Mouse (Mus musculus) midbrain, embryonic 16.5 days (tissue): Measurements from ENCODE around the gene Gxylt2. TPM values are rescaled to one million over a fixed set of nuclear protein-coding genes. Genes with fewer than 3 reads are reported as not detected.

ENCODE experiments used
- ATAC-seq: fragments of 200-750 bp; cut with Nextera tagmentation; 2 replicates; pipeline ENCODE4 v1.8.0; 2017; ENCODE audit warnings: moderate TSS enrichment
- H3K27ac ChIP-seq: fragments of 300-500 bp; sonication (generic); 2 replicates; pipeline ENCODE4 v1.5.1; 2014; ENCODE audit warnings: mild to moderate bottlenecking, low read length, mixed read lengths
- H3K27me3 ChIP-seq: fragments of 300-500 bp; sonication (generic); 2 replicates; pipeline ENCODE4 v1.6.1; 2014; ENCODE audit warnings: low read depth, low read length, mixed read lengths; ENCODE audit not compliant: control insufficient read depth, insufficient read depth
- H3K36me3 ChIP-seq: fragments of 300-500 bp; sonication (generic); 2 replicates; pipeline ENCODE4 v1.6.1; 2014; ENCODE audit warnings: mild to moderate bottlenecking, low read length, moderate library complexity, mixed read lengths; ENCODE audit not compliant: control insufficient read depth, insufficient read depth
- H3K4me1 ChIP-seq: fragments of 300-500 bp; sonication (generic); 2 replicates; pipeline ENCODE4 v1.6.1; 2014; ENCODE audit warnings: mild to moderate bottlenecking, low read length, mixed read lengths; ENCODE audit not compliant: control insufficient read depth, insufficient read depth
- H3K4me2 ChIP-seq: fragments of 300-500 bp; sonication (generic); 2 replicates; pipeline ENCODE4 v1.6.1; 2014; ENCODE audit warnings: mild to moderate bottlenecking, low read length, mixed read lengths
- H3K4me3 ChIP-seq: fragments of 300-500 bp; sonication (generic); 2 replicates; pipeline ENCODE4 v1.5.1; 2014; ENCODE audit warnings: low read depth, mild to moderate bottlenecking, low read length, moderate library complexity, mixed read lengths
- H3K9ac ChIP-seq: fragments of 300-500 bp; sonication (generic); 2 replicates; pipeline ENCODE4 v1.6.1; 2014; ENCODE audit warnings: low read depth, low read length, mixed read lengths
- H3K9me3 ChIP-seq: fragments of 300-500 bp; sonication (generic); replicated peaks from 2 replicates; pipeline ENCODE4 v1.6.1; 2014; ENCODE audit warnings: mild to moderate bottlenecking, low read length, mixed read lengths; ENCODE audit not compliant: control insufficient read depth, poor library complexity, severe bottlenecking
- WGBS: fragments of 180-500 bp; shearing (Covaris S2); extraction: QIAGEN DNeasy Blood & Tissue Kit; methylation state at CpG from one replicate; pipeline ENCODE4 v1.1.7; 2014; 5-methylcytosine and 5-hydroxymethylcytosine counted together
- polyA plus RNA-seq: library from polyadenylated mRNA; unstranded; fragments of >200 nt; fragmentation: Nextera tagmentation; extraction: Ambion mirVana; gene quantifications from 2 replicates; pipeline ENCODE4 v1.2.1, GENCODE M21; 2015

The Gxylt2 gene
- polyA plus RNA-seq, 1 experiment from 2014 or later, result 1.2 TPM

GRCm38 (mm10) chr6:100708248-100708647 lies 3.7 kb downstream of the Gxylt2 start:
- 78% methylated on average over 1 of the region's 1 CpGs for WGBS
- ATAC-seq, result no peak
- Histone ChIP-seq H3K9me3 (no peaks in the 10 kb centered on the region), H3K36me3 (no peaks in the 10 kb centered on the region), H3K9ac (no peak overlapping the region), H3K27ac (no peak overlapping the region), H3K4me1 (peaks cover 11% of the 10 kb centered on the region), H3K4me2 (no peak overlapping the region), H3K4me3 (no peak overlapping the region), H3K27me3 (peaks cover 5% of the 10 kb centered on the region; the same call in 1 of the 2 replicates)

GRCm38 (mm10) chr6:100708996-100709395 lies 4.5 kb downstream of the Gxylt2 start:
- ATAC-seq, result no peak
- 68% methylated on average over 9 of the region's 9 CpGs for WGBS
- Histone ChIP-seq H3K9ac (no peak overlapping the region), H3K9me3 (no peaks in the 10 kb centered on the region), H3K4me3 (no peak overlapping the region), H3K36me3 (no peaks in the 10 kb centered on the region), H3K4me1 (peaks cover 11% of the 10 kb centered on the region), H3K27ac (no peak overlapping the region), H3K27me3 (peaks cover 5% of the 10 kb centered on the region; the same call in 1 of the 2 replicates), H3K4me2 (no peak overlapping the region)

- 14% methylated on average over 7 of the region's 7 CpGs for WGBS
- Histone ChIP-seq H3K4me3 (no peak overlapping the region), H3K4me2 (no peak overlapping the region), H3K9ac (no peak overlapping the region), H3K36me3 (no peaks in the 10 kb centered on the region), H3K27me3 (peaks cover 5% of the 10 kb centered on the region; the same call in 1 of the 2 replicates), H3K27ac (no peak overlapping the region), H3K4me1 (peaks cover 7% of the 10 kb centered on the region; the same call in 1 of the 2 replicates), H3K9me3 (no peaks in the 10 kb centered on the region)
- no peak for ATAC-seq
Measured at GRCm38 (mm10) chr6:100709483-100709882, 4.9 kb downstream of the Gxylt2 start.

GRCm38 (mm10) chr6:100710170-100710569 lies 5.6 kb downstream of the Gxylt2 start:
- ATAC-seq, result no peak

GRCm38 (mm10) chr6:100710866-100711265 lies 6.3 kb downstream of the Gxylt2 start:
- Histone ChIP-seq H3K4me1 (no peaks in the 10 kb centered on the region), H3K4me3 (no peak overlapping the region), H3K27ac (no peak overlapping the region), H3K9ac (no peak overlapping the region), H3K27me3 (peaks cover 5% of the 10 kb centered on the region; the same call in 1 of the 2 replicates), H3K4me2 (no peak overlapping the region), H3K9me3 (no peaks in the 10 kb centered on the region), H3K36me3 (no peaks in the 10 kb centered on the region)
- no peak for ATAC-seq
- 90% methylated on average over 5 of the region's 5 CpGs for WGBS

More at GRCm38 (mm10) chr6:100710170-100710569, 5.6 kb downstream of the Gxylt2 start:
- Histone ChIP-seq H3K4me3 (no peak overlapping the region), H3K9ac (no peak overlapping the region), H3K27me3 (peaks cover 5% of the 10 kb centered on the region; the same call in 1 of the 2 replicates), H3K36me3 (no peaks in the 10 kb centered on the region), H3K4me2 (no peak overlapping the region), H3K4me1 (peaks cover 4% of the 10 kb centered on the region; the same call in 1 of the 2 replicates), H3K9me3 (no peaks in the 10 kb centered on the region), H3K27ac (no peak overlapping the region)
- WGBS, result 41% methylated on average over 4 of the region's 4 CpGs

- no peaks in the 10 kb centered on the region for H3K36me3 ChIP-seq
- no peak overlapping the region for H3K4me3 ChIP-seq
- H3K27ac ChIP-seq, result no peak overlapping the region
- H3K9me3 ChIP-seq, result no peaks in the 10 kb centered on the region
- no peak for ATAC-seq
- H3K4me1 ChIP-seq, result no peaks in the 10 kb centered on the region
- no peak overlapping the region for H3K4me2 ChIP-seq
- 88% methylated on average over 8 of the region's 8 CpGs for WGBS
- H3K27me3 ChIP-seq, result no peaks in the 10 kb centered on the region
- no peak overlapping the region for H3K9ac ChIP-seq
Measured at GRCm38 (mm10) chr6:100715296-100715828, 10.8 kb downstream of the Gxylt2 start.

GRCm38 (mm10) chr6:100716152-100716551 lies 11.6 kb downstream of the Gxylt2 start:
- Histone ChIP-seq H3K4me2 (no peak overlapping the region), H3K9me3 (no peaks in the 10 kb centered on the region), H3K27me3 (no peaks in the 10 kb centered on the region), H3K36me3 (no peaks in the 10 kb centered on the region), H3K4me3 (no peak overlapping the region), H3K27ac (no peak overlapping the region), H3K4me1 (0 out of 2 replicates have a peak, but pooled peaks cover under 1% of the 10 kb centered on the region), H3K9ac (no peak overlapping the region)
- WGBS, result 87% methylated on average over 7 of the region's 7 CpGs
- ATAC-seq, result no peak

- no peak overlapping the region for H3K9ac ChIP-seq
- H3K9me3 ChIP-seq, result no peaks in the 10 kb centered on the region
- H3K36me3 ChIP-seq, result no peaks in the 10 kb centered on the region
- no peak for ATAC-seq
- 84% methylated on average over 8 of the region's 8 CpGs for WGBS
- 0 out of 2 replicates have a peak, but pooled peaks cover 3% of the 10 kb centered on the region for H3K4me1 ChIP-seq
- H3K27me3 ChIP-seq, result no peaks in the 10 kb centered on the region
- H3K4me3 ChIP-seq, result no peak overlapping the region
- H3K4me2 ChIP-seq, result no peak overlapping the region
- H3K27ac ChIP-seq, result no peak overlapping the region
Measured at GRCm38 (mm10) chr6:100716817-100717216, 12.3 kb downstream of the Gxylt2 start.

- no peak for ATAC-seq
- Histone ChIP-seq H3K9ac (no peak overlapping the region), H3K27ac (no peak overlapping the region), H3K27me3 (no peaks in the 10 kb centered on the region), H3K4me3 (no peak overlapping the region), H3K4me2 (no peak overlapping the region), H3K36me3 (no peaks in the 10 kb centered on the region), H3K4me1 (0 out of 2 replicates have a peak, but pooled peaks cover 3% of the 10 kb centered on the region), H3K9me3 (no peaks in the 10 kb centered on the region)
- 85% methylated on average over 6 of the region's 6 CpGs for WGBS
Measured at GRCm38 (mm10) chr6:100720098-100720501, 15.6 kb downstream of the Gxylt2 start.
